Mouse (Mus musculus): ENCODE measurements around the gene Itgb2.

The Itgb2 gene

DNA sequence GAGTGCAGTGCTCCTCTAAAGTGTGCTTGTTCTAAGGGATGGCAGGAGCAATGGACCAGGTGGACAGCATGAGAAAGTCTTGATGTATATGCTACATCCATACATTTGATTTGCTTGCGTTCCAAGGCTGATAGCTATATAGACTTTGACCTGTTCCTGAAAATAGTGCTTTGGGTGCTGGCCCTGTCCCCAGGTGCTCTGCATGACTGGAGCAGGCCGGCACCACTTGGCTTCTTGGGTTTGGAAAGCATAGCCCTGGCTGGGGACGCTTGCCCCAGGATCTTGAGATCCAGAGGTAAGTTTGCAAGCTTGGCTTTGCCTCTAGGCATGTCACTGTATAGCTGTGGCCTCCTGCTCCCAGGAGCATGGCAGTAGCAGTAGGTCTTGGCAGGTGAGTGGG lies 56.6 kb downstream of the Itgb2 start:
- POLR2A ChIA-PET, result interaction anchor here in 3 of 4 experiments (0.6 to 2.7 kb wide), 13 partner anchors 9 to 787 kb away, joined by 3 to 8 read pairs (median 3); partner anchors contain the start of gene Ube2g2 (in 1 of the 3)
- CTCF ChIA-PET, result interaction anchor here in 2 of 4 experiments (0.6 to 0.7 kb wide), 2 partner anchors 14 to 44 kb away, joined by 3 read pairs; no protein-coding TSS in a partner anchor

DNA sequence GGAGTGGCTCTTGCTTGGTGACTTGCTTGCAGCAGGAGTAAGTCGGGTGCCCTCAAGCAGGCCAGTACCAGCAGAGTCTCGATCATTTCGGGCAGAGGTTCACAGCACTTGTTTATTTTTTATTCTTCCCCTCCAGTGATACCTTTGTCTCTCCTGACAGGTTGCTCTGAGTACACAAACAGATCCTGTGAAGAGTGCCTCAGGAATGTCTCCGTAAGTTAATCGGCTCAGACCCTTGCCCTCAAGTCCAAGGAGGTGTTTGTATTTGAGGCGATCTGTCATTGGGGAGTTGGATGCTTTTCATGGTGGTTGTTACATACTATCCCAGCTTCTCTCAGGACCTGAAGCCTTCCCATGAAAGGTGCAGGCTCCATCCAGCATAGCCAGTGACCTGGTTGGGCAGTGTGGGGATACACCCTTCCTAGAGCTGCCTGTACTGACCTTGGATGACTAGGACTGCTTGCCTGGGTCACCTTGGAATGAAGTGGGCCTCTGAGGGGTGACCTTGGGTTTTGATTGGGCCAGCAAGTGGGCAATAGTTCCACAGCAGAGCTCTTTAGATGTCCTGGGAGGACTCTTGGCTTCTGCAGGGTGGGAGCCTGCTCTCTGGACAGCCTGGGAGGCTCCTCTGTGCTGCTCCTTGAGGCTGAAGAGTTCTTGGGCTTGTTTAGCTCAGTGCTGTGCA lies 57.2 kb downstream of the Itgb2 start:
- CTCF ChIA-PET, result interaction anchor here in 2 of 4 experiments (0.6 to 1.2 kb wide), 3 partner anchors 15 to 44 kb away, joined by 3 read pairs; no protein-coding TSS in a partner anchor
- POLR2A ChIA-PET, result interaction anchor here in 3 of 4 experiments (0.6 to 2.7 kb wide), 13 partner anchors 9 to 788 kb away, joined by 3 to 8 read pairs (median 3); partner anchors contain the start of gene Ube2g2 (in 1 of the 3)

DNA sequence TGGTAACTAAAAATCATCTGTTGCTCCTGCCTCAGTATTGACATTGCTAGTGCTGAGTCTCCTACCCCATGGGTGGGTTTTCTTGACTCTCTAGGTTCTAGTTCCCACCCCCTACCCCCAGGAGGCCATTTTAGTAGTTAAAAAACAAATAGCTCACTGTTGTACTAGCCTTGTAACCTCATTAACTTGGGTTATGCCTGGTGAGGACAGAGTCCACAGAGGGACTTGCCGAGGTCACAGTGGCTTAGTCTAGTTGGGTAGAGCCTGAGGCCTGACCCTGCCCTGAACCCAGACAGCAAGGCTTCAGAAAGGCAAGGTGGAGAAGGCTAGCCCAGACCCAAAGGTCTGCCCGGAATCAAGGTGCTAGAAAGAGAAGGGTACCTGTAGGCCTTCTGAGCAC lies 58.0 kb downstream of the Itgb2 start:
- ChIA-PET POLR2A (interaction anchor here in 2 of 4 experiments (1.2 to 3.5 kb wide), 5 partner anchors 8 to 20 kb away, joined by 3 to 15 read pairs (median 7); no protein-coding TSS in a partner anchor), CTCF (interaction anchor here in 2 of 4 experiments (0.6 to 1.2 kb wide), 2 partner anchors 18 to 42 kb away, joined by 3 read pairs; no protein-coding TSS in a partner anchor)

DNA sequence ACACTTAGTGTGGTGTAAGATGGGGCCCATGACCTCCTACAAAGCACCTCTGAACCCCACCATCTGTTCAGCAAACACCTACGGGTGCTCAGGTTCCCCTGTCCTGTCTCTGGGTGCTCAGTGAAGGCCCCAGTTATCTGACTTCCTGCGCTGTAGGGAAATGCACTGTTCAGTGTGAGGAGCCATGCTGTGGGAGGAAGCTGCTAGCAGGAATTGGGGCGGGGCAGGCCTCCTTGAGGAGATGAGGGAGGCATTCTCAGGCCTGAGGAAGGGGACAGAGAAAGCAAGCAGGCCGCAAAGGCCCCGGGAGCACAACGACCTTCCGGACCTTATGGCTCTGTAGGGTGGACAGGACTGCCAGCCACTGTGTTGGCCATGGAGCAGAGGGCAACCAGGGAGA lies 59.1 kb downstream of the Itgb2 start:
- POLR2A ChIA-PET, result interaction anchor here in 3 of 4 experiments (0.6 to 7.0 kb wide), 8 partner anchors 8 to 435 kb away, joined by 3 to 87 read pairs (median 14); partner anchors contain the start of gene Pttg1ip (in 1 of the 3)

DNA sequence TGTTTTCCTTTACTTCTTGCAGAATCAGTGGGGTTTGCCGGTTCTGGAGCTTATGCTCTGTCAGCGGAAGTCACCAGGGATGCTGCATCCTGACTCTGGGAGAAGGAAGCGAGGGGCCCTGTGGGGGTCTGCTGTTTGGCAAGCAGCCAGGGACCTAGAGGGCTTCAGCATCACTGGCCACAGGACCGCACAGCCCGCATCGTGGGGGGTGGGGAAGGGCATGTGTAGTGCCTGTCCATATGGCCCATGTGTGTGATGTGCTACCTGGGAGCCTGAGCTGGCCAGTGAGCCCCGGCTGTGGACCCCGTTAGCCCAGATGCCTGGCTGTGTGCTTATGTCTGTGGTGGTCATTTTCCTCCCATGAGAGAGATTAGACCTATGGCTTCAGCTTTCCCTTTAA lies 59.7 kb downstream of the Itgb2 start:
- POLR2A ChIA-PET, result interaction anchor here in 3 of 4 experiments (0.6 to 7.0 kb wide), 15 partner anchors 8 to 435 kb away, joined by 3 to 87 read pairs (median 13); partner anchors contain the start of genes Pttg1ip (in 3 of the 3) and Gm49325 (in 1 of the 3)
- CTCF ChIA-PET, result interaction anchor here in 3 of 4 experiments (0.8 to 3.6 kb wide), 15 partner anchors 9 to 312 kb away, joined by 3 to 44 read pairs (median 14); partner anchors contain the start of genes Pttg1ip (in 1 of the 3) and Ube2g2 (in 1 of the 3)

More for the DNA sequence above, 59.1 kb downstream of the Itgb2 start:
- CTCF ChIA-PET, result interaction anchor here in 3 of 4 experiments (2.9 to 3.6 kb wide), 4 partner anchors 8 to 47 kb away, joined by 17 to 44 read pairs (median 29); partner anchors contain the start of gene Pttg1ip (in 1 of the 3)

DNA sequence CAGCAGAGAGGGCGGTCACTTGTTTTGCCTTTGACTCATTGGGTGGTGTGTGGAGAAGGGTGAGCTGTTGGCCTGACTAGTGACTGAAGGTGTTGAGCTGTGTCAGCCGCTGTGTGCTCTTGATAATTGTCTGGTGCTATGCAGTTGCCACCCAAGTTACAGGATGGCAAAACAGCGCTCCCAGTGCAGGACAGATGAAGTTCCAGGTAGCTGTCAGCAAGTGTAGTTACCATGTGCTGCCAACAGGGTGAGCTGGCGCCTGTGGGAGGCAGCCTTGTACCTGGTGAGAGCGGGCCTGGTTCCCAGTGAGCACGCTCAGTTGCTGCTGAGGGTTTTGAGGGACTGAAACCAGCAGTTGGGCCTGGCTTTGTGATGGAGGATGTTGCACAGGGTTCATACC lies 60.8 kb downstream of the Itgb2 start:
- ChIA-PET POLR2A (interaction anchor here (0.6 to 7.0 kb wide), 24 partner anchors 9 to 872 kb away, joined by 3 to 87 read pairs (median 6); partner anchors contain the start of genes Pttg1ip (in 3 of the 4), Gm49325 (in 1 of the 4) and Ube2g2 (in 1 of the 4)), CTCF (interaction anchor here (0.6 to 3.6 kb wide), 41 partner anchors 9 to 429 kb away, joined by 3 to 44 read pairs (median 4); partner anchors contain the start of genes Pttg1ip (in 4 of the 4) and Ube2g2 (in 1 of the 4))

DNA sequence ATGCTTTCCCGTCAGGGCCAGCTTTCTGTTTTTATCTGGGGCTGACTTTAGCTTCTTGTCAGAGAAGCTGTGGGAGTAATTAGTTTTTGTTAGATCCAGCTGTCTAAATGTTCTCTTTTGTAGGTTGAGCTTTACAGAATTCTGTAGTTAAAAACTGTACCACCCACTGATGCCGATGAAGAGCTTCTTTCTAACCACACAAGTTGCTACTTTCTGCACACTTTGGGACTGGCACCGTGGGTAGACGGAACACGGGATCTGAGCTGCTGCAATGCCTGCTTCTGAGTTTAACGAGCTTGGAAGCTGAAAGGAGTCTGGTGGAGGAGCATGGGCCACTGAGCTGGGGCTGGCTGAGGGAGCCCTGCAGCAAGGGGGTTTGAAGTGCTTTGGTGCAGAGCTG lies 61.5 kb downstream of the Itgb2 start:
- CTCF ChIA-PET, result interaction anchor here (0.5 to 3.6 kb wide), 27 partner anchors 9 to 593 kb away, joined by 3 to 44 read pairs (median 9); partner anchors contain the start of genes Pttg1ip (in 4 of the 4) and Ube2g2 (in 1 of the 4)

DNA sequence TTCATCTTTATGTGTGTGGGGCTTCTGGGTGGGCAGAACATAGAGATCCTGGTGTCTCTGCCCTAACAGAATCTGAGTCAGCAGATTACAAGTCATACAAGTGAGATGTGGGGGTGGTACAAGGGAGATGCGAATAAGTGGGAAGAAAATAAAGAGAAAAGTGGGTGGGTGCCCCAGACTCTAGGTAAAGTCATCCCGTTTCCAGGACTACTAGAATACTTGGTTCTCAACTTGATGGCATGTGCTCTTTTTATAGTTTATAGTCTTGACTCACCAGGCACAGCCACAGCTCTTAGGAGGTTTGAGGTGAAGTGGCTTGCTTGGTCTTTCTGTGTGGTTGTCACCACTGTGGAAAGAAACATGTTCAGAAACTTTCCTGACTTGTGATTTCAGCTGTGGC lies 66.0 kb downstream of the Itgb2 start:
- ChIA-PET POLR2A (interaction anchor here in 2 of 4 experiments (1.0 to 4.4 kb wide), 7 partner anchors 9 to 26 kb away, joined by 3 to 20 read pairs (median 7); partner anchors contain the start of genes Pttg1ip (in 1 of the 2) and Ube2g2 (in 1 of the 2)), CTCF (interaction anchor here in 2 of 4 experiments (0.6 to 1.3 kb wide), 2 partner anchors 9 to 11 kb away, joined by 3 read pairs; no protein-coding TSS in a partner anchor)

More for the DNA sequence above, 61.5 kb downstream of the Itgb2 start:
- POLR2A ChIA-PET, result interaction anchor here (0.6 to 7.0 kb wide), 21 partner anchors 8 to 74 kb away, joined by 3 to 87 read pairs (median 8); partner anchors contain the start of genes Pttg1ip (in 3 of the 4) and Gm49325 (in 1 of the 4)

DNA sequence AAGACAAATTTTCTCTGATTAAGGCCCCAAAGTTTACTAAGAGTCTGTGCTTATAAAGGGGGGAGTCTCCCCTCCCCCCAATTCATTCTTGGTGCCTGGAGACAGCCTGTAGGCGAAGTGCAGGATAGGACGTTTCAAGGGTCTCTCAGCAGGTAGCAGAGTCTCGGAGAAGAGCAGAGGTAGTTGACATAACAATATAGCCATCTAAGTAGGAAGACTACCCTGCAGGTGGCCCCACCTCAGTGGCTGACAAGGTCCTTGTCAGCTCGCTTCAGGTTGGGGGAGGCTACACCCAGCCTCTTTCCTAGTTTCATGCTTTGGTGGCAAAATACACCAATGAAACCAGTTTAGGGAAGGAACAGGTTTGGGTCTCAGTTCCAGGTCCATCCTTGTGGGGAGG lies 73.0 kb downstream of the Itgb2 start:
- POLR2A ChIA-PET, result interaction anchor here in 3 of 4 experiments (1.0 to 6.9 kb wide), 19 partner anchors 10 to 409 kb away, joined by 3 to 80 read pairs (median 5); partner anchors contain the start of genes Pttg1ip (in 3 of the 3) and Ube2g2 (in 3 of the 3)

DNA sequence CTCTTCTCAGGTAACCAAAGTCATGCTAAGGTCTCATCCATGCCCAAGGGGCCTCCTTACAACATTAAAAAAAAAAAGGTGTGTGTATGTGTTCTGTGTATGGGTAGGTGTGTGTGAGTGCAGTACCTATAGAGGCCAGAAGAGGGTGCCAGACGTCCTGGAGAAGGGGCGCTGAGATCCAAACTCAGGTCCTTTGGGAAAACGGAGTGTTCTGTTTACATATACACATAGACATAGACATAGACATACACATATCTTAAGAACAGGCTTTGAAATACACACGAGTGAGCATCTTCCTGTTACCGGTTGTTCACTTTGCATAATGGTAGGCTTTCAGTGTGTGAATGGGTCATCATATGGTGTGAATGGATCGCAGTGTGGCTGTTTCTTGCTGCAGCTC lies 74.1 kb downstream of the Itgb2 start:
- CTCF ChIA-PET, result interaction anchor here (0.5 to 3.8 kb wide), 21 partner anchors 10 to 741 kb away, joined by 3 to 35 read pairs (median 4); partner anchors contain the start of genes Pttg1ip (in 2 of the 4), Fam207a (in 1 of the 4) and Ube2g2 (in 1 of the 4)
- POLR2A ChIA-PET, result interaction anchor here in 3 of 4 experiments (0.6 to 6.9 kb wide), 19 partner anchors 8 to 723 kb away, joined by 3 to 80 read pairs (median 6); partner anchors contain the start of genes Pttg1ip (in 3 of the 3) and Ube2g2 (in 1 of the 3)

More for the DNA sequence above, 73.0 kb downstream of the Itgb2 start:
- CTCF ChIA-PET, result interaction anchor here (0.5 to 3.8 kb wide), 11 partner anchors 9 to 36 kb away, joined by 3 to 35 read pairs (median 4); partner anchors contain the start of gene Pttg1ip (in 1 of the 4)

DNA sequence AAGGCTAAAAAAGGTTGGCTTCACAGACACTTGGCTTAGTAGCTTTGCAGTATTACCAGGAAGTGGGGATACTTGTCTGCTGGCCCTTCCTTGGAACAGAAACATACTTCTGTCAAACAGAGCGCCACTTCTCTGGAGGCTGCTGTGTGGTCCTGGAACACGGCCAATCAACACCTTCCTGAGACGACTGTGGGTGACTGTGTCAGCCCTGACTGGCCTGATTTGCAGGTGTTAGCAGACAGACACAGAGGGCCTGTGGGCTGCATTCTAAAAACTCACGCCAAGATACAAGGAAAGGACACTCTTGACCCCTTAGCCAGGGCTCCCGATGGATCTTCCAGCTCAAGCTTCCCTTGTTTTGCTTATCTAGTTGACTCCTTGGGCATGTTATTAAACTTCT lies 74.9 kb downstream of the Itgb2 start:
- ChIA-PET CTCF (interaction anchor here (0.5 to 3.8 kb wide), 29 partner anchors 8 to 741 kb away, joined by 3 to 35 read pairs (median 4); partner anchors contain the start of genes Pttg1ip (in 2 of the 4), Fam207a (in 1 of the 4) and Ube2g2 (in 1 of the 4)), POLR2A (interaction anchor here in 3 of 4 experiments (0.7 to 6.9 kb wide), 26 partner anchors 8 to 412 kb away, joined by 3 to 80 read pairs (median 5); partner anchors contain the start of genes Pttg1ip (in 3 of the 3) and Ube2g2 (in 3 of the 3))

DNA sequence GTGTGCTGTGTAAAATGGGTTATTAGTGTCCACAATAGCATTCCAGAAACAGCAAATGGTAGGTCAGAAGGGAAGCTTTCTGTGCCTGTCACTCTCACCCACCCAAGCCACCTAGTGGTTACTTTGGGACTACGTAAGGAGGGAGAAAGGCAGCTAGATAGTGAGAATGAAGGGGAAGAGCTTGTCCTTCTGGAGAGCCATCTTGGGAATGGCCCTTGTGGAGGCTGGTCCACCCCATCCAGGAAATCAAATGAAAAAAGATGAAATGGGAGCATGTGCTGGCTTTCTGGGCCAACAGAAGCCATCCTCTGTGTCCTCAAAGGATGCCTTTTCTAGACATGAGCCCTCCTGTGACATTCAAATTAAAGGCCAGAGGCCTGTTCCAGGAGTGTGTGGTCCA lies 75.3 kb downstream of the Itgb2 start:
- CTCF ChIA-PET, result interaction anchor here (0.6 to 3.8 kb wide), 28 partner anchors 8 to 412 kb away, joined by 3 to 35 read pairs (median 4); partner anchors contain the start of genes Pttg1ip (in 2 of the 4), Fam207a (in 1 of the 4) and Ube2g2 (in 1 of the 4)
- POLR2A ChIA-PET, result interaction anchor here (0.6 to 6.9 kb wide), 22 partner anchors 9 to 413 kb away, joined by 3 to 80 read pairs (median 6); partner anchors contain the start of genes Pttg1ip (in 4 of the 4) and Ube2g2 (in 3 of the 4)

DNA sequence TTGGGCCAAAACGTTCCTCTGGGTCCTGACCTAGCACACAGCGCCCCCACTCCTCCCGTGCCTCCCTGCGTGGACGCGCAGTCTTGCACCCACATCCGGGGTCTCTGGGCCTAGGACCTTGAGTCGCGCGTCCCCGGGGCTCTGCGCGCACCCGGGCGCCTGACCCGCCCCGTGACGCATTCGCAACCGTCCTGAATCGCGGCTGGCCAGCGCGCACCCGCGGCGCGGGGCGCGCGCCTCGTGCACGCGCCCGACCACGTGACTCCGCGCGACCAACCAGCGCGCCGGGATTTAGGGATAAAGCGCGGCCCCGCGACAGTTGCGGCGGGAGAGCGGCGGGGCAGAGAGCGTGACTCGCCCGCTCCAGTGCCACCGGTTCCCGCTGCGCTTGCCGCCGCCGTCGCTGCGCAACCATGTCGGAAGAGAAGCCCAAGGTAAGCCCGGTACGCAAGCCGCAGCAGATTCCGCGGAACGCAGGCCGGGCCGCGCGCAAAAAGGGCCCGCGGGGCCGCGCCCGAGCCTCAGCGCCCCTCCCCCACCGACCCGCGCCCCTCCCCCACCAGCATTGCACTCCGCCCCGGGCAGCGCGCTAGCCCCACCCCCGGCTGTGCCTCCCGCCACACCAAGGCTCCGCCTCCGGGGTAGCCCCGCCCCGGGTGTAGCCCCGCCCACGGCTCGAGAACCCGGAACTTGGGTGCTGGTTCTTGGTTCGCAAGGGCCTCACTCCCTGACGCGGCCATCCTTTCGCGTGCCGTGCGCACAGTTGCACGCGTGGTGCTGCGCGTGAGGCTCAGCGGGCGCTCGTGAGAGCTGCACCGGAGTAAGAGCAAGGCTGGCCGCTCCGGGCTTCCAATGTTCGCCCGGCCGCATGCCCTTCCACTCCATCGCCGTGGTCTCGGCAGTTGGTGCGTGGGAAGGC lies 76.1 kb downstream of the Itgb2 start, which contains the start of the genes Sumo3 and Gm49325:
Gene Sumo3 (plus strand): TSS at position 190 of the 919 bp plus-strand sequence.
Gene Gm49325 (plus strand): TSS at position 290 of the 919 bp plus-strand sequence.
- ChIA-PET POLR2A (interaction anchor here (0.6 to 6.9 kb wide), 35 partner anchors 9 to 258 kb away, joined by 3 to 80 read pairs (median 8); partner anchors contain the start of genes Pttg1ip (in 4 of the 4) and Ube2g2 (in 3 of the 4)), CTCF (interaction anchor here (0.6 to 3.8 kb wide), 23 partner anchors 8 to 413 kb away, joined by 3 to 35 read pairs (median 5); partner anchors contain the start of genes Pttg1ip (in 2 of the 4) and Ube2g2 (in 1 of the 4))

DNA sequence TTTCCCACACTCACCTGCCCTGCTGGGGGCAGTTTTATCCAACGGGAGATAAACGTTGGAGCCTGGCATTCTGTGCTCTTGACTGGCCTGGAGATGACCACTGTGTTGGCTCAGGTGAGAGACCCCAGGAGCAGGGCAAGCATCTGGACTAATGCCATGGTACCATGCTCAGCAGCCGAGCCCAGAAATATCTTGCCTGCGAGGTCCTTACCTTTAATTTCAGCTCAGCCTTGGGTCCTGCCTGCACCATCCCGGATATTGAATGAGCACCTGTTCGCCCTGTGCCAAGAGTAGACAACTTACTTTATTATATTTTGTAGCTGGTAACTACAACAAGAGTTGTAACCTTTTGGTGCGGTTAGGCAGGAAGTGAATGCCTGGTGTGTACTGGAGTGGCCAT lies 76.8 kb downstream of the Itgb2 start:
- CTCF ChIA-PET, result interaction anchor here in 2 of 4 experiments (1.1 to 2.1 kb wide), 4 partner anchors 16 to 25 kb away, joined by 3 to 8 read pairs (median 5); no protein-coding TSS in a partner anchor

DNA sequence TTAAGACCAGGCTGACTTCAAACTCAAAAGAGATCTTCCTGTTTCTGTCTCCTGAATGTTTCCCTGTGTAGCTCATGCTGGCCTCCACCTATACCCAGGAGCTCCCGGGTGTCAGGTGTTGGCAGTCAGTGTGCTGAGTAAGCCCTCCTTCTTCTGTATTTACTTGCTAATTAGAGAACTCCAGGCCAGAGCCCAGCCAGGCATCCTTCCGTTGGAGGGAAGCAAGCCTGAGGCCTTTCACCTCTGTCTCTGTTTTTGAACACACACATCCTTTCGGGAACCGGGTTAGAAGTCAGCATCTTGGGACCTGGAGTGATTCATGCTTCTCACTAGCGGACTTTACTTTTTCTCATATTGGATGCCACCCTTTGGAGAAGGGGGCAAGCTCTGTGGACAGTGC lies 77.4 kb downstream of the Itgb2 start:
- ChIA-PET POLR2A (interaction anchor here (0.6 to 3.2 kb wide), 43 partner anchors 8 to 716 kb away, joined by 3 to 49 read pairs (median 5); partner anchors contain the start of genes Pttg1ip (in 3 of the 4), Ube2g2 (in 3 of the 4) and Pofut2 (in 1 of the 4)), CTCF (interaction anchor here in 2 of 4 experiments (0.5 to 2.1 kb wide), 5 partner anchors 16 to 40 kb away, joined by 3 to 8 read pairs (median 5); no protein-coding TSS in a partner anchor)

More for the DNA sequence above, 76.8 kb downstream of the Itgb2 start:
- POLR2A ChIA-PET, result interaction anchor here in 3 of 4 experiments (0.6 to 3.2 kb wide), 33 partner anchors 9 to 574 kb away, joined by 3 to 49 read pairs (median 8); partner anchors contain the start of genes Pttg1ip (in 3 of the 3), Ube2g2 (in 3 of the 3) and Pofut2 (in 1 of the 3)
